Mouse (Mus musculus) liver, postnatal 0 days (tissue): ENCODE data around the gene Npdc1.

Experiments
- CTCF ChIP-seq: sonication (generic); IDR thresholded peaks from 2 replicates; pipeline ENCODE4 v1.5.1; 2016; ENCODE audit warnings: antibody characterized with exemption, low read depth
- EP300 ChIP-seq: IDR thresholded peaks from 2 replicates; pipeline ENCODE4 v1.6.1; 2016; ENCODE audit warnings: antibody characterized with exemption, low read depth, mild to moderate bottlenecking

- TF ChIP-seq CTCF (no peak), EP300 (no peak)
Measured at GRCm38 (mm10) chr2:25396597-25396983, 2.6 kb upstream of the Npdc1 start.
